Mouse (Mus musculus): ENCODE data around the gene Hist1h2ac. TPM values are rescaled to one million over a fixed set of nuclear protein-coding genes. Genes with fewer than 3 reads are reported as not detected.
"Not testable (repeated sequence)": the region's sequence is repeated elsewhere in the genome, so short reads cannot be mapped to it uniquely, and the experiment has no call there.

Hist1h2ac gene
- polyA plus RNA-seq, 1 experiment from 2014 or later, result 0.83 TPM

DNA sequence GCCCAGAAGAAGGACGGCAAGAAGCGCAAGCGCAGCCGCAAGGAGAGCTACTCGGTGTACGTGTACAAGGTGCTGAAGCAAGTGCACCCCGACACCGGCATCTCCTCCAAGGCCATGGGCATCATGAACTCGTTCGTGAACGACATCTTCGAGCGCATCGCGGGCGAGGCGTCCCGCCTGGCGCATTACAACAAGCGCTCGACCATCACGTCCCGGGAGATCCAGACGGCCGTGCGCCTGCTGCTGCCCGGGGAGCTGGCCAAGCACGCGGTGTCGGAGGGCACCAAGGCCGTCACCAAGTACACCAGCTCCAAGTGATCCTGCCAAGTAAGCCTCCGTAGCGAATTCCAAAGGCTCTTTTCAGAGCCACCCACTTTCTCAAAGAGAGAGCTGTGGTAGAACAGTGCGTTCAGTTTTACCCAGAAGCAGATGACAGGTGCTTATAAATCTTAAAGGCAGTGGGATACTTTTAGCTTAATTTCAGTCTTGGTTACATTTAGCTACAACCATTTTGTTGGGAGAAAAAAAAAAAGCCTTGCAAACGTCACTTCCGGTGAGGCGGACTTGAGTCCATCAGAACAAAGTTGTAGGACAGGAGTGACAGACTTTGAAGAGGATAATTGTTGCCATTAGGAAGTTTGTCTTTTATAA is 672 bp upstream of the Hist1h2ac start:
- H3K27me3 ChIP-seq (ENCODE audit: control insufficient read depth, insufficient read depth, low read length); H3K36me3 ChIP-seq (ENCODE audit: control insufficient read depth, insufficient read depth, low read length); H3K9me3 ChIP-seq (ENCODE audit: control insufficient read depth, low read length): not testable (repeated sequence)
- peak overlapping the region; percentile 41 for H3K4me3 ChIP-seq (ENCODE audit: low read depth, low read length)
- DNase-seq (ENCODE audit: low spot score, missing footprints) (peak; percentile 98), ATAC-seq (ENCODE audit: low FRiP score) (peak; percentile 31)
- H3K4me1 ChIP-seq (ENCODE audit: control insufficient read depth, insufficient read depth, low read length), result peaks cover 11% of the 10 kb centered on the region
- H3K27ac ChIP-seq (ENCODE audit: low read depth, low read length), result peak overlapping the region; percentile 95
- under 1% methylated on average over 11 of the region's 37 CpGs for WGBS
- H3K4me2 ChIP-seq, result peak overlapping the region; percentile 65
- peak overlapping the region; percentile 76 for H3K9ac ChIP-seq (ENCODE audit: low read length)

DNA sequence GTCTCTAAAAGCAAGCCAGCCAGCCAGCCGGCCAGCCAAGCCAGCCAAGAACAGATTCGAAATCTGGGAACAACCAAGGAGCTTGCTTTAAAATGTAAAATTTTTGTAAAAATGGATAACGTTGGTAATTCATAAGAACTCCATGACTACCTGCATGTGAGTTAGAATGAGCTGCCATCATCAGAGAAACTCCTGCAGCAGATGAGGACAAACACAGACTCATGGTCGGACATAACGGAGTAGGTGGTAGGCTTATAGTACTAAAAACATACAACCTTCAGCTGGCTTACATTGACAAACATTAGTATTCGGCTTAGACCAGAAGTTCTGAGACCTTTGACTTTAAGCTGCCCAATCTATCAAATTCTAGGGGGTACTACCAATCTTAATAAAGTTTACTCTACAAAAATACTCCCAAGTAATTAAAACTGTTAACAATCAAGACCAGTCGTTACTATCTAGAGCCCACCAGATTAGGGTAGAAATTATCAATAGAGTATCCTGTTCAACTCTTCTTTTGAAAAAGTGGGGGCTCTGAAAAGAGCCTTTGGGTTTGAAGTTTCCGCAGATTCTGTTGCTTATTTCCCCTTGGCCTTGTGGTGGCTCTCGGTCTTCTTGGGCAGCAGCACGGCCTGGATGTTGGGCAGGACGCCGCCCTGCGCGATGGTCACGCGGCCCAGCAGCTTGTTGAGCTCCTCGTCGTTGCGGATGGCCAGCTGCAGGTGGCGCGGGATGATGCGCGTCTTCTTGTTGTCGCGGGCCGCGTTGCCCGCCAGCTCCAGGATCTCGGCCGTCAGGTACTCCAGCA is 597 bp downstream of the Hist1h2ac start:
- H3K36me3 ChIP-seq (ENCODE audit: control insufficient read depth, insufficient read depth, low read length); H3K9me3 ChIP-seq (ENCODE audit: control insufficient read depth, low read length); ATAC-seq (ENCODE audit: low FRiP score); H3K27me3 ChIP-seq (ENCODE audit: control insufficient read depth, insufficient read depth, low read length): not testable (repeated sequence)
- Histone ChIP-seq H3K9ac (ENCODE audit: low read length) (peak overlapping the region; percentile 65), H3K4me2 (peak overlapping the region; percentile 58), H3K27ac (ENCODE audit: low read depth, low read length) (peak overlapping the region; percentile 74), H3K4me1 (ENCODE audit: control insufficient read depth, insufficient read depth, low read length) (peaks cover 11% of the 10 kb centered on the region), H3K4me3 (ENCODE audit: low read depth, low read length) (peak overlapping the region; percentile 28)
- DNase-seq (ENCODE audit: low spot score, missing footprints), result peak; percentile 92
- WGBS, result 13% methylated on average over 12 of the region's 30 CpGs

DNA sequence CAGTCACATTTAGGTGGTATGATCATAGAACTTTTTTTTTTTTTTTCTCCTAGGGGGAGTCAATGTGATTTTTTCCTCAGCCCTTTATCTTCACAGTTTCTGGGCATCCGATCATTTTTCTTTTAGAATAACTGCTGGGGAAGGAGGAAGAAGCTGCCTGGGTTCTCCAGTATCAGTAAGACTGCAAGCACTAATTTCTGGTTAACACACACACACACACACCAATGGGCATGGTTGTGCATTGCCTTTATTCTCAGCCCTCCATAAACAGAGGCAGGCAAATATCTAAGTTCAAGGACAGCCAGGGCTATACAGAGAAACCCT is 1.2 kb downstream of the Hist1h2ac start:
- Histone ChIP-seq H3K4me2 (peak overlapping the region; percentile 58), H3K4me3 (ENCODE audit: low read depth, low read length) (peak overlapping the region; percentile 28; the same call in 1 of the 2 replicates), H3K36me3 (ENCODE audit: control insufficient read depth, insufficient read depth, low read length) (no peaks in the 10 kb centered on the region), H3K9ac (ENCODE audit: low read length) (peak overlapping the region; percentile 65; the same call in 1 of the 2 replicates), H3K4me1 (ENCODE audit: control insufficient read depth, insufficient read depth, low read length) (peaks cover 11% of the 10 kb centered on the region), H3K27ac (ENCODE audit: low read depth, low read length) (peak overlapping the region; percentile 74), H3K9me3 (ENCODE audit: control insufficient read depth, low read length) (no peaks in the 10 kb centered on the region), H3K27me3 (ENCODE audit: control insufficient read depth, insufficient read depth, low read length) (no peaks in the 10 kb centered on the region)
- DNase-seq (ENCODE audit: low spot score, missing footprints) (no peak), ATAC-seq (ENCODE audit: low FRiP score) (no peak)
- 47% methylated on average over 1 of the region's 1 CpGs for WGBS

DNA sequence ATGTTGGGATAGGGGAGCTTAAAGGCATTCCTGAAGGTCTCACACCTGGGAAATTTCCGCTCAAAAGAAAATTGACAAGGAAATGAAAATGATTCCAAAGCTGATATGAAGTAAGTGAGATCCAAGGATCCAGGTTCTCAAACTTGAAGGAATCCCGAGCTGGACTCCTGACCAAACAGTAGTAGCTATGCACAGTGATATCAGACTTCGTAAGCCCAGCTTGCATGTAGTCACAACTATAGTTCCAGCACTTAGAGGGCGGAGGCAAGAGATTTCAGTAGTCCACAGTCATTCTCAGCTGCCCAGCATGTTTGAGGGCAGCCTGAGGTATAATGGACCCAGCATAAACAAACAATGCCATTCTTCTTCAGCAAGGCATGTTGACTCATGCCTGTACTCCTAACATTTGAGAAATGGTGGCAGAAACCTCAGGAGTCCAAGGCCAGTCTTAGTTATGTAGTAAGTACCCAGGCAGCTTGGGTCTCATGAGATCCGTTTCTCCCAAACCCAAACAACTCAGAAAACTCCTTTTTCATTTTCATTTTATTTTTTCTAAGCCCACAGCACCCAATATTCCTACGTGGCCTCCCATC is 1.7 kb downstream of the Hist1h2ac start:
- Histone ChIP-seq H3K4me3 (ENCODE audit: low read depth, low read length) (no peak overlapping the region), H3K4me1 (ENCODE audit: control insufficient read depth, insufficient read depth, low read length) (peaks cover 11% of the 10 kb centered on the region), H3K27me3 (ENCODE audit: control insufficient read depth, insufficient read depth, low read length) (no peaks in the 10 kb centered on the region), H3K4me2 (no peak overlapping the region), H3K9me3 (ENCODE audit: control insufficient read depth, low read length) (no peaks in the 10 kb centered on the region), H3K36me3 (ENCODE audit: control insufficient read depth, insufficient read depth, low read length) (no peaks in the 10 kb centered on the region), H3K9ac (ENCODE audit: low read length) (no peak overlapping the region), H3K27ac (ENCODE audit: low read depth, low read length) (no peak overlapping the region)
- 84% methylated on average over 6 of the region's 6 CpGs for WGBS
- ATAC-seq (ENCODE audit: low FRiP score) (no peak), DNase-seq (ENCODE audit: low spot score, missing footprints) (no peak)

DNA sequence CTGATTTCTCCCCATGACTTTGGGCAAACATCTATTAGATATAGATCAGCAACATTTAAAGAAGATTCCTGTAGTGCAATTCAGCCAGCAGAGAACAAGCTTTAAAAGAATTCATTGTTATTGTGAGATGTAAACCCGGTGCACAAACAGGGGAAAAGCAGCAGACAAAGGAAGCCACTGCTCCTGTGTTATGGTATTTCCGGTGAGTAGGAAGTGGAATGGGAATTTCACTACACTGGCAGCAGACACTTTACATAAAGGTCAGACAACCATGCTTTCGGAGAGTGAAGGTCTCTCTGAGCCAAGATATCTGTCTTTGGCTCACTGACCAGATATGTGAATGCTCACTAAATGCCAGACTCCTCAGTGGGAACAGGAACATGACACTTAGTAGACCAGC is 21.2 kb downstream of the Hist1h2ac start:
- no peak for ATAC-seq (ENCODE audit: low FRiP score)
- no peaks in the 10 kb centered on the region for H3K27me3 ChIP-seq (ENCODE audit: control insufficient read depth, insufficient read depth, low read length)
- H3K9me3 ChIP-seq (ENCODE audit: control insufficient read depth, low read length), result no peaks in the 10 kb centered on the region
- H3K4me3 ChIP-seq (ENCODE audit: low read depth, low read length), result no peak overlapping the region
- H3K4me2 ChIP-seq, result no peak overlapping the region
- H3K27ac ChIP-seq (ENCODE audit: low read depth, low read length), result no peak overlapping the region
- WGBS, result 83% methylated on average over 3 of the region's 3 CpGs
- no peaks in the 10 kb centered on the region for H3K4me1 ChIP-seq (ENCODE audit: control insufficient read depth, insufficient read depth, low read length)
- H3K36me3 ChIP-seq (ENCODE audit: control insufficient read depth, insufficient read depth, low read length), result no peaks in the 10 kb centered on the region
- DNase-seq (ENCODE audit: low spot score, missing footprints), result no peak
- H3K9ac ChIP-seq (ENCODE audit: low read length), result no peak overlapping the region

DNA sequence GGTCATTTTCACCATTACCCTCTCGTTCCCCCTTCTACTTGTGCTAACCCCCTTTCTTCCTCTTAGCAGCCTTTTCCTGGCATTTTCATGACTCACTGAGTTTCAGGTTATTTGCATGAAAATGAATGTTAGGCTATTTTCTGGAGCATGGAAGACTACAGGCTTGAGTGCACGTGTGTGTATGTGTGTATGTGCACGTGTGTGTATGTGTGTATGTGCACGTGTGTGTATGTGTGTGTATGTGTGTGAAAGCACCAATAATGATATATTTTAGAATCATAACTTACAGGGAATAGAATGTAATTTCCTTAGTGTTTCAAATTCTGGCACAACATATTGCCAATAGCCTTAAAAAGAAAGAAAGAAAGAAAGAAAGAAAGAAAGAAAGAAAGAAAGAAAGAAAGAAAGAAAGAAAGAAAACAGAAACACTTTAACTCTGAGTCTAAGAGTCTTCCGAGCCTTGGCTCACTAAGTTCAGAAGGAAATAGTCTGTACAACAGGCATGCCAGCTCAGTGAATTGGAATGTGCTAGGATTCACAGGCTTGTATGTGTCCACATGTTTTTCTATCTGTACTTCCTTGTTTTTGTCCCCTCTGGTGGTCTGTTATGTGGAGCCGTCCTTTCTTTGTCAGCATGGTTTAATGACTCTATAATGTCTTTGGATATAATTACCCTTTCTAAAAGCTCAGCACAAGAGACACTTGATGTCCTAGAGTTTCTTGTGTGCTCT is 23.9 kb downstream of the Hist1h2ac start:
- H3K9me3 ChIP-seq (ENCODE audit: control insufficient read depth, low read length), result no peaks in the 10 kb centered on the region
- ATAC-seq (ENCODE audit: low FRiP score) (no peak), DNase-seq (ENCODE audit: low spot score, missing footprints) (no peak)
- 76% methylated on average over 6 of the region's 6 CpGs for WGBS
- no peaks in the 10 kb centered on the region for H3K27me3 ChIP-seq (ENCODE audit: control insufficient read depth, insufficient read depth, low read length)
- H3K36me3 ChIP-seq (ENCODE audit: control insufficient read depth, insufficient read depth, low read length), result no peaks in the 10 kb centered on the region
- H3K4me3 ChIP-seq (ENCODE audit: low read depth, low read length), result no peak overlapping the region
- H3K4me1 ChIP-seq (ENCODE audit: control insufficient read depth, insufficient read depth, low read length), result no peaks in the 10 kb centered on the region
- H3K4me2 ChIP-seq, result no peak overlapping the region
- no peak overlapping the region for H3K27ac ChIP-seq (ENCODE audit: low read depth, low read length)
- no peak overlapping the region for H3K9ac ChIP-seq (ENCODE audit: low read length)

Small RNA genes within 50 kb of the gene (microRNA-seq; reads per million reads assigned to microRNA genes)
- gene Gm44350, result not detected

Other genes starting within 250 kb of the Hist1h2ac start
- not detected in 2 replicates for gene Btn1a1, start 218.0 kb downstream of the Hist1h2ac start, polyA plus RNA-seq (2014; fragmentation: Nextera tagmentation; extraction: Ambion mirVana)
- gene Btn2a2, start 195.1 kb downstream of the Hist1h2ac start, polyA plus RNA-seq (2014; fragmentation: Nextera tagmentation; extraction: Ambion mirVana), result 0.28 and 0.34 TPM in 2 replicates
- 3.3 and 3.6 TPM in 2 replicates for gene Hist1h4h, start 152.9 kb downstream of the Hist1h2ac start, polyA plus RNA-seq (2014; fragmentation: Nextera tagmentation; extraction: Ambion mirVana)
- 6.4 and 9.1 TPM in 2 replicates for gene Hist1h2af, start 150.0 kb downstream of the Hist1h2ac start, polyA plus RNA-seq (2014; fragmentation: Nextera tagmentation; extraction: Ambion mirVana)
- 4.0 and 4.8 TPM in 2 replicates for gene Hist1h3g, start 148.5 kb downstream of the Hist1h2ac start, polyA plus RNA-seq (2014; fragmentation: Nextera tagmentation; extraction: Ambion mirVana)
- gene Hist1h2bh, start 140.6 kb downstream of the Hist1h2ac start, polyA plus RNA-seq (2014; fragmentation: Nextera tagmentation; extraction: Ambion mirVana), result 0.44 and 0.87 TPM in 2 replicates
- gene Hist1h3f, start 139.9 kb downstream of the Hist1h2ac start, polyA plus RNA-seq (2014; fragmentation: Nextera tagmentation; extraction: Ambion mirVana), result 1.2 and 1.3 TPM in 2 replicates
- gene Hist1h4f, start 132.3 kb downstream of the Hist1h2ac start, polyA plus RNA-seq (2014; fragmentation: Nextera tagmentation; extraction: Ambion mirVana), result 0.53 and 0.77 TPM in 2 replicates
- gene Hist1h1d, start 130.7 kb downstream of the Hist1h2ac start, polyA plus RNA-seq (2014; fragmentation: Nextera tagmentation; extraction: Ambion mirVana), result 0.59 and 0.61 TPM in 2 replicates
- 7.2 and 7.4 TPM in 2 replicates for gene Hist1h3e, start 121.6 kb downstream of the Hist1h2ac start, polyA plus RNA-seq (2014; fragmentation: Nextera tagmentation; extraction: Ambion mirVana)
- gene Hist1h2ae, start 112.7 kb downstream of the Hist1h2ac start, polyA plus RNA-seq (2014; fragmentation: Nextera tagmentation; extraction: Ambion mirVana), result 69.8 and 76.3 TPM in 2 replicates
- 3.9 and 6.2 TPM in 2 replicates for gene Hist1h2bg, start 112.6 kb downstream of the Hist1h2ac start, polyA plus RNA-seq (2014; fragmentation: Nextera tagmentation; extraction: Ambion mirVana)
- 2.6 and 4.9 TPM in 2 replicates for gene Hist1h2bf, start 109.8 kb downstream of the Hist1h2ac start, polyA plus RNA-seq (2014; fragmentation: Nextera tagmentation; extraction: Ambion mirVana)
- 1.9 and 2.2 TPM in 2 replicates for gene Hist1h2ad, start 109.6 kb downstream of the Hist1h2ac start, polyA plus RNA-seq (2014; fragmentation: Nextera tagmentation; extraction: Ambion mirVana)
- 7.4 and 9.8 TPM in 2 replicates for gene Hist1h3d, start 108.2 kb downstream of the Hist1h2ac start, polyA plus RNA-seq (2014; fragmentation: Nextera tagmentation; extraction: Ambion mirVana)
- 99.4 and 124 TPM in 2 replicates for gene Hist1h4d, start 102.3 kb downstream of the Hist1h2ac start, polyA plus RNA-seq (2014; fragmentation: Nextera tagmentation; extraction: Ambion mirVana)
- 1.6 and 1.7 TPM in 2 replicates for gene Hist1h2be, start 62.8 kb downstream of the Hist1h2ac start, polyA plus RNA-seq (2014; fragmentation: Nextera tagmentation; extraction: Ambion mirVana)
- 24.8 and 28.9 TPM in 2 replicates for gene Hist1h1e, start 61.4 kb downstream of the Hist1h2ac start, polyA plus RNA-seq (2014; fragmentation: Nextera tagmentation; extraction: Ambion mirVana)
- gene Hist1h2bc, start 251 bp upstream of the Hist1h2ac start, polyA plus RNA-seq (2014; fragmentation: Nextera tagmentation; extraction: Ambion mirVana), result 25.3 and 25.7 TPM in 2 replicates
- gene Hist1h1t, start 11.9 kb upstream of the Hist1h2ac start, polyA plus RNA-seq (2014; fragmentation: Nextera tagmentation; extraction: Ambion mirVana), result not detected in 2 replicates
- gene Hist1h4c, start 14.5 kb upstream of the Hist1h2ac start, polyA plus RNA-seq (2014; fragmentation: Nextera tagmentation; extraction: Ambion mirVana), result 5.3 and 6.4 TPM in 2 replicates
- gene Hfe, start 26.9 kb upstream of the Hist1h2ac start, polyA plus RNA-seq (2014; fragmentation: Nextera tagmentation; extraction: Ambion mirVana), result 2.7 and 3.3 TPM in 2 replicates
- gene Hist1h1c, start 54.9 kb upstream of the Hist1h2ac start, polyA plus RNA-seq (2014; fragmentation: Nextera tagmentation; extraction: Ambion mirVana), result 13.5 and 14.0 TPM in 2 replicates
- 8.6 and 9.2 TPM in 2 replicates for gene Hist1h3c, start 61.7 kb upstream of the Hist1h2ac start, polyA plus RNA-seq (2014; fragmentation: Nextera tagmentation; extraction: Ambion mirVana)
- 2.1 and 2.4 TPM in 2 replicates for gene Hist1h2bb, start 62.8 kb upstream of the Hist1h2ac start, polyA plus RNA-seq (2014; fragmentation: Nextera tagmentation; extraction: Ambion mirVana)
- 42.8 and 57.5 TPM in 2 replicates for gene Hist1h2ab, start 67.2 kb upstream of the Hist1h2ac start, polyA plus RNA-seq (2014; fragmentation: Nextera tagmentation; extraction: Ambion mirVana)
- 7.5 and 13.2 TPM in 2 replicates for gene Hist1h3b, start 68.3 kb upstream of the Hist1h2ac start, polyA plus RNA-seq (2014; fragmentation: Nextera tagmentation; extraction: Ambion mirVana)
- gene Hist1h4b, start 73.1 kb upstream of the Hist1h2ac start, polyA plus RNA-seq (2014; fragmentation: Nextera tagmentation; extraction: Ambion mirVana), result 3.9 and 5.5 TPM in 2 replicates
- 0.49 and 0.55 TPM in 2 replicates for gene Hist1h4a, start 77.3 kb upstream of the Hist1h2ac start, polyA plus RNA-seq (2014; fragmentation: Nextera tagmentation; extraction: Ambion mirVana)
- gene Hist1h3a, start 78.4 kb upstream of the Hist1h2ac start, polyA plus RNA-seq (2014; fragmentation: Nextera tagmentation; extraction: Ambion mirVana), result 3.0 and 5.1 TPM in 2 replicates
- gene Hist1h1a, start 79.7 kb upstream of the Hist1h2ac start, polyA plus RNA-seq (2014; fragmentation: Nextera tagmentation; extraction: Ambion mirVana), result 3.5 and 3.7 TPM in 2 replicates
- gene Trim38, start 86.0 kb upstream of the Hist1h2ac start, polyA plus RNA-seq (2014; fragmentation: Nextera tagmentation; extraction: Ambion mirVana), result not detected in 2 replicates
- gene Slc17a2, start 123.0 kb upstream of the Hist1h2ac start, polyA plus RNA-seq (2014; fragmentation: Nextera tagmentation; extraction: Ambion mirVana), result not detected in 2 replicates
- gene Slc17a3, start 155.5 kb upstream of the Hist1h2ac start, polyA plus RNA-seq (2014; fragmentation: Nextera tagmentation; extraction: Ambion mirVana), result not detected in 2 replicates
- gene Slc17a1, start 183.8 kb upstream of the Hist1h2ac start, polyA plus RNA-seq (2014; fragmentation: Nextera tagmentation; extraction: Ambion mirVana), result 0.08 TPM in 1 of 2 replicates, not detected in the other
- gene Slc17a4, start 231.1 kb upstream of the Hist1h2ac start, polyA plus RNA-seq (2014; fragmentation: Nextera tagmentation; extraction: Ambion mirVana), result not detected in 2 replicates

Data from midbrain, embryonic 11.5 days (tissue).